Mouse (Mus musculus) kidney, adult 9 months (tissue): ENCODE measurements at regions not wholly inside any gene's neighbourhood (a gene's known extent, or its start where the extent isn't known, plus 50 kb on each side); places are given as distances from the start of the nearest gene placed in this dataset.

ENCODE experiments used
- DNase-seq: peaks from one replicate; pipeline ENCODE4 v3.0.0; 2022

GRCm38 (mm10) chr11:89247991-89248390, 54.1 kb downstream of the Nog start:
- DNase-seq, result no peak

GRCm38 (mm10) chr11:89243370-89243769, 58.8 kb downstream of the Nog start:
- DNase-seq, result peak; percentile 11

- DNase-seq, result no peak
These were observed 60.0 kb downstream of the Nog start for GRCm38 (mm10) chr11:89242130-89242529.

- DNase-seq, result no peak
These were observed 62.2 kb downstream of the Nog start for GRCm38 (mm10) chr11:89239891-89240290.

- DNase-seq, result no peak
These were observed 65.2 kb downstream of the Nog start for GRCm38 (mm10) chr11:89236904-89237303.

- DNase-seq, result peak; percentile 43
These were observed 69.2 kb downstream of the Nog start for GRCm38 (mm10) chr11:89232884-89233480.

- no peak for DNase-seq
These were observed 72.4 kb downstream of the Nog start for GRCm38 (mm10) chr11:89229726-89230125.

GRCm38 (mm10) chr11:89213204-89213603, 88.9 kb downstream of the Nog start:
- DNase-seq, result no peak

GRCm38 (mm10) chr11:89209531-89209950, 92.6 kb downstream of the Nog start:
- DNase-seq, result no peak

GRCm38 (mm10) chr11:89209072-89209471, 93.1 kb downstream of the Nog start:
- no peak for DNase-seq

- DNase-seq, result peak; percentile 38
These were observed 95.3 kb downstream of the Nog start for GRCm38 (mm10) chr11:89206788-89207187.

GRCm38 (mm10) chr11:89204948-89205545, 97.1 kb downstream of the Nog start:
- DNase-seq, result no peak

GRCm38 (mm10) chr11:89200458-89200857, 101.7 kb downstream of the Nog start:
- DNase-seq, result no peak

- DNase-seq, result no peak
These were observed 109.3 kb downstream of the Nog start for GRCm38 (mm10) chr11:89192815-89193214.

- DNase-seq, result peak; percentile 72
These were observed 113.4 kb downstream of the Gm525 start for GRCm38 (mm10) chr11:89186911-89187621.

- no peak for DNase-seq
These were observed 112.2 kb downstream of the Gm525 start for GRCm38 (mm10) chr11:89185862-89186261.

- no peak for DNase-seq
These were observed 107.8 kb downstream of the Gm525 start for GRCm38 (mm10) chr11:89181471-89181870.

- no peak for DNase-seq
These were observed 104.8 kb downstream of the Gm525 start for GRCm38 (mm10) chr11:89178436-89178835.

- no peak for DNase-seq
These were observed 101.9 kb downstream of the Gm525 start for GRCm38 (mm10) chr11:89175511-89175910.

- no peak for DNase-seq
These were observed 101.3 kb downstream of the Gm525 start for GRCm38 (mm10) chr11:89174967-89175366.

- peak; percentile 68 for DNase-seq
These were observed 91.6 kb downstream of the Gm525 start for GRCm38 (mm10) chr11:89165278-89165677.

GRCm38 (mm10) chr11:89153466-89154406, 80.1 kb downstream of the Gm525 start:
- DNase-seq, result no peak

- DNase-seq, result no peak
These were observed 74.3 kb downstream of the Gm525 start for GRCm38 (mm10) chr11:89147990-89148389.
